ENCODE assay signal across 9 mouse cellular contexts in genomic region chr17:23706212-23706611, GRCm38 (mm10). TPM values are rescaled to one million over a fixed set of nuclear protein-coding genes. Genes with fewer than 3 reads are reported as not detected.
DNase-seq lines count a peak whose midpoint lies in the region; ATAC-seq and TF ChIP-seq lines count a peak whose summit lies in the region.
"Had no signal": no experiment of that assay in that cellular context is flagged by ENCODE, and none has a peak within 500 bp of the region (broad histone marks: within the 10 kb centered on the region; RNA-seq: fewer than 3 reads in every experiment).

No protein-coding gene starts in this region.

- H3K27ac ChIP-seq in embryonic facial prominence, embryonic 11.5 days (replicated peaks; ENCODE audit: low read depth, low read length), result no peak overlapping the region
- no peak overlapping the region for H3K27ac ChIP-seq in kidney, postnatal 0 days
- no peak overlapping the region for H3K27ac ChIP-seq in liver, embryonic 14.5 days

- 3% methylated on average over 3 of the region's 3 CpGs for WGBS in embryonic facial prominence, embryonic 11.5 days
- WGBS in kidney, postnatal 0 days, result 1% methylated on average over 3 of the region's 3 CpGs
- 0% methylated on average over 3 of the region's 3 CpGs for WGBS in liver, embryonic 14.5 days (ENCODE audit: insufficient replicate concordance)

- H3K36me3 ChIP-seq in embryonic facial prominence, embryonic 11.5 days (replicated peaks; ENCODE audit: control insufficient read depth, insufficient read depth, low read depth, low read length), result no peaks in the 10 kb centered on the region
- H3K36me3 ChIP-seq in kidney, postnatal 0 days (ENCODE audit: insufficient read depth, low read length), result no peaks in the 10 kb centered on the region
- no peaks in the 10 kb centered on the region for H3K36me3 ChIP-seq in liver, embryonic 14.5 days (replicated peaks; ENCODE audit: control insufficient read depth, insufficient read depth, low read depth)

- no peaks in the 10 kb centered on the region for H3K27me3 ChIP-seq in embryonic facial prominence, embryonic 11.5 days (ENCODE audit: control insufficient read depth, insufficient read depth, low read length)
- no peaks in the 10 kb centered on the region for H3K27me3 ChIP-seq in kidney, postnatal 0 days (ENCODE audit: insufficient read depth, low read length)
- peaks cover under 1% of the 10 kb centered on the region for H3K27me3 ChIP-seq in liver, embryonic 14.5 days (ENCODE audit: control insufficient read depth, insufficient read depth, low read length)

- H3K4me2 ChIP-seq in embryonic facial prominence, embryonic 11.5 days (ENCODE audit: low read depth, low read length), result no peak overlapping the region
- no peak overlapping the region for H3K4me2 ChIP-seq in kidney, postnatal 0 days (ENCODE audit: low read length)
- H3K4me2 ChIP-seq in liver, embryonic 14.5 days (ENCODE audit: low read depth), result no peak overlapping the region

- no peaks in the 10 kb centered on the region for H3K4me1 ChIP-seq in embryonic facial prominence, embryonic 11.5 days (ENCODE audit: control insufficient read depth, insufficient read depth, low read length)
- no peaks in the 10 kb centered on the region for H3K4me1 ChIP-seq in kidney, postnatal 0 days (replicated peaks; ENCODE audit: insufficient read depth, low read length)
- no peaks in the 10 kb centered on the region for H3K4me1 ChIP-seq in liver, embryonic 14.5 days (replicated peaks; ENCODE audit: control insufficient read depth in 2 of 2, insufficient read depth in 2 of 2, low read length in 1 of 2)

- peak; percentile 82 for DNase-seq in adrenal gland, postnatal 25 days
- DNase-seq in embryonic facial prominence, embryonic 11.5 days (ENCODE audit: low spot score), result peak; percentile 85
- DNase-seq in heart, adult 8-10 months (ENCODE audit: low spot score), result peak; percentile 56
- peak; percentile 84 for DNase-seq in kidney, postnatal 0 days (ENCODE audit: low spot score)
- DNase-seq in liver, embryonic 14.5 days (ENCODE audit: low read depth in 3 of 3, low spot score in 3 of 3), result peak; percentile 30 to 40 (median 33)
- DNase-seq in thymus, postnatal 0 days (ENCODE audit: low spot score), result peak; percentile 69

- no peak overlapping the region for H3K9ac ChIP-seq in embryonic facial prominence, embryonic 11.5 days (replicated peaks; ENCODE audit: low read length)
- H3K9ac ChIP-seq in kidney, postnatal 0 days (ENCODE audit: low read depth, low read length), result no peak overlapping the region
- no peak overlapping the region for H3K9ac ChIP-seq in liver, embryonic 14.5 days (replicated peaks)

- no peak for TF ChIP-seq EP300 in liver, embryonic 14.5 days (IDR thresholded peaks at IDR 0.05; ENCODE audit: low read depth)

- TF ChIP-seq CTCF in kidney, postnatal 0 days (IDR thresholded peaks at IDR 0.05; ENCODE audit: low read depth), result peak; percentile 95
- peak; percentile 93 for TF ChIP-seq CTCF in liver, embryonic 14.5 days (IDR thresholded peaks at IDR 0.05; ENCODE audit: low read depth)

- peak; percentile 62 for ATAC-seq in CD4-positive, CD25-positive, alpha-beta regulatory T cell, adult 4 months
- ATAC-seq in embryonic facial prominence, embryonic 11.5 days (replicated peaks; ENCODE audit: insufficient number of reproducible peaks, low FRiP score, low TSS enrichment, low read depth), result 0 out of 2 replicates have a peak, but pooled peaks have one; percentile 25
- peak; percentile 58 for ATAC-seq in kidney, postnatal 0 days (replicated peaks; ENCODE audit: low FRiP score, low read depth)
- no peak for ATAC-seq in liver, embryonic 14.5 days (ENCODE audit: insufficient read depth)
- peak; percentile 75 for ATAC-seq in neutrophil, adult 5-6 weeks (ENCODE audit: extremely low read depth, insufficient number of reproducible peaks, low FRiP score, poor library complexity, severe bottlenecking)

- H3K9me3 ChIP-seq in embryonic facial prominence, embryonic 11.5 days (replicated peaks; ENCODE audit: control insufficient read depth, low read length), result no peaks in the 10 kb centered on the region
- H3K9me3 ChIP-seq in kidney, postnatal 0 days (replicated peaks; ENCODE audit: low read length), result no peaks in the 10 kb centered on the region
- H3K9me3 ChIP-seq in liver, embryonic 14.5 days (ENCODE audit: control insufficient read depth, low read length), result no peaks in the 10 kb centered on the region

- no peak overlapping the region for H3K4me3 ChIP-seq in embryonic facial prominence, embryonic 11.5 days (ENCODE audit: low read depth, low read length)
- H3K4me3 ChIP-seq in kidney, postnatal 0 days (replicated peaks; ENCODE audit: low read depth, low read length), result no peak overlapping the region
- H3K4me3 ChIP-seq in liver, embryonic 14.5 days (ENCODE audit: insufficient read depth in 1 of 2, low read depth in 2 of 2, low read length in 2 of 2), result no peak overlapping the region

RNA-seq across cellular contexts. Expression of gene 1520401A03Rik, which starts 16.4 kb away (rescaled TPM):
- under 1 TPM; 0.20 to 0.30 TPM for polyA plus RNA-seq in CD4-positive, CD25-positive, alpha-beta regulatory T cell, adult 4 months (2017; shearing (Covaris generic))
- total RNA-seq in adrenal gland, postnatal 25 days (2021), result 7.2 and 10.4 TPM in 2 replicates
- 0.20 and 0.22 TPM in 2 replicates for polyA plus RNA-seq in embryonic facial prominence, embryonic 11.5 days (2014; fragmentation: Nextera tagmentation; extraction: Ambion mirVana)
- not detected for total RNA-seq in heart, adult 8-10 months (2022)
- polyA plus RNA-seq in kidney, postnatal 0 days (2015; fragmentation: Nextera tagmentation; extraction: Ambion mirVana), result 0.05 and 0.30 TPM in 2 replicates
- polyA plus RNA-seq in liver, embryonic 14.5 days (2012; rRNA removed), result 0.04 and 0.09 TPM in 2 replicates
- not detected in 2 replicates for polyA plus RNA-seq in liver, embryonic 14.5 days (2014; fragmentation: Nextera tagmentation; extraction: Ambion mirVana)
- not detected in 2 replicates for total RNA-seq in neutrophil, adult 5-6 weeks (2017)
- 0.26 and 0.77 TPM in 2 replicates for polyA plus RNA-seq in thymus, postnatal 0 days (2015; fragmentation: Nextera tagmentation; extraction: Ambion mirVana)
- polyA plus RNA-seq: heart, embryonic 16.5 days had no signal

RNA-seq across cellular contexts. Expression of gene Pkmyt1, which starts 19.9 kb away (rescaled TPM):
- polyA plus RNA-seq in CD4-positive, CD25-positive, alpha-beta regulatory T cell, adult 4 months (2017; shearing (Covaris generic)), result 10 to 100 TPM; 10.5 to 13.7 TPM
- total RNA-seq in adrenal gland, postnatal 25 days (2021), result 7.6 and 9.3 TPM in 2 replicates
- 29.5 and 37.3 TPM in 2 replicates for polyA plus RNA-seq in embryonic facial prominence, embryonic 11.5 days (2014; fragmentation: Nextera tagmentation; extraction: Ambion mirVana)
- total RNA-seq in heart, adult 8-10 months (2022), result 1 to 10 TPM in 2 of 4 experiments, under 1 TPM in 2; 0.78 to 1.5 (median 1.1) TPM
- polyA plus RNA-seq in kidney, postnatal 0 days (2015; fragmentation: Nextera tagmentation; extraction: Ambion mirVana), result 21.1 and 24.5 TPM in 2 replicates
- polyA plus RNA-seq in liver, embryonic 14.5 days (2012; rRNA removed), result 29.6 and 35.0 TPM in 2 replicates
- polyA plus RNA-seq in liver, embryonic 14.5 days (2014; fragmentation: Nextera tagmentation; extraction: Ambion mirVana), result 21.2 and 24.5 TPM in 2 replicates
- total RNA-seq in neutrophil, adult 5-6 weeks (2017), result 6.5 and 8.0 TPM in 2 replicates
- 35.9 and 40.1 TPM in 2 replicates for polyA plus RNA-seq in thymus, postnatal 0 days (2015; fragmentation: Nextera tagmentation; extraction: Ambion mirVana)

RNA-seq across cellular contexts. Expression of gene Cldn9, which starts 22.4 kb away (rescaled TPM):
- polyA plus RNA-seq in CD4-positive, CD25-positive, alpha-beta regulatory T cell, adult 4 months (2017; shearing (Covaris generic)), result not detected
- total RNA-seq in adrenal gland, postnatal 25 days (2021), result not detected in 2 replicates
- polyA plus RNA-seq in embryonic facial prominence, embryonic 11.5 days (2014; fragmentation: Nextera tagmentation; extraction: Ambion mirVana), result 8.7 and 15.5 TPM in 2 replicates
- total RNA-seq in heart, adult 8-10 months (2022), result under 1 TPM in 1 of 4 experiments, not detected in 3; 0.19 TPM
- 41.2 and 41.8 TPM in 2 replicates for polyA plus RNA-seq in kidney, postnatal 0 days (2015; fragmentation: Nextera tagmentation; extraction: Ambion mirVana)
- polyA plus RNA-seq in liver, embryonic 14.5 days (2012; rRNA removed), result 0.04 TPM in 2 replicates
- 0.21 TPM in 1 of 2 replicates, not detected in the other for polyA plus RNA-seq in liver, embryonic 14.5 days (2014; fragmentation: Nextera tagmentation; extraction: Ambion mirVana)
- total RNA-seq in neutrophil, adult 5-6 weeks (2017), result not detected in 2 replicates
- polyA plus RNA-seq in thymus, postnatal 0 days (2015; fragmentation: Nextera tagmentation; extraction: Ambion mirVana), result 0.57 and 1.3 TPM in 2 replicates

RNA-seq across cellular contexts. Expression of gene Cldn6, which starts 27.2 kb away (rescaled TPM):
- polyA plus RNA-seq in CD4-positive, CD25-positive, alpha-beta regulatory T cell, adult 4 months (2017; shearing (Covaris generic)), result not detected
- not detected in 2 replicates for total RNA-seq in adrenal gland, postnatal 25 days (2021)
- 48.9 and 54.7 TPM in 2 replicates for polyA plus RNA-seq in embryonic facial prominence, embryonic 11.5 days (2014; fragmentation: Nextera tagmentation; extraction: Ambion mirVana)
- not detected for total RNA-seq in heart, adult 8-10 months (2022)
- 131 and 155 TPM in 2 replicates for polyA plus RNA-seq in kidney, postnatal 0 days (2015; fragmentation: Nextera tagmentation; extraction: Ambion mirVana)
- 0.64 and 0.68 TPM in 2 replicates for polyA plus RNA-seq in liver, embryonic 14.5 days (2012; rRNA removed)
- polyA plus RNA-seq in liver, embryonic 14.5 days (2014; fragmentation: Nextera tagmentation; extraction: Ambion mirVana), result 0.15 and 0.50 TPM in 2 replicates
- not detected in 2 replicates for total RNA-seq in neutrophil, adult 5-6 weeks (2017)
- 0.39 and 0.45 TPM in 2 replicates for polyA plus RNA-seq in thymus, postnatal 0 days (2015; fragmentation: Nextera tagmentation; extraction: Ambion mirVana)

RNA-seq across cellular contexts. Expression of gene Tnfrsf12a, which starts 28.9 kb away (rescaled TPM):
- 1 to 10 TPM; 5.3 to 6.2 TPM for polyA plus RNA-seq in CD4-positive, CD25-positive, alpha-beta regulatory T cell, adult 4 months (2017; shearing (Covaris generic))
- total RNA-seq in adrenal gland, postnatal 25 days (2021), result 76.5 and 130 TPM in 2 replicates
- 5.8 and 6.8 TPM in 2 replicates for polyA plus RNA-seq in embryonic facial prominence, embryonic 11.5 days (2014; fragmentation: Nextera tagmentation; extraction: Ambion mirVana)
- 100 to 1,000 TPM in 2 of 4 experiments, 10 to 100 TPM in 2; 55.7 to 113 (median 85.0) TPM for total RNA-seq in heart, adult 8-10 months (2022)
- polyA plus RNA-seq in kidney, postnatal 0 days (2015; fragmentation: Nextera tagmentation; extraction: Ambion mirVana), result 47.0 and 50.0 TPM in 2 replicates
- 1.4 and 1.7 TPM in 2 replicates for polyA plus RNA-seq in liver, embryonic 14.5 days (2012; rRNA removed)
- polyA plus RNA-seq in liver, embryonic 14.5 days (2014; fragmentation: Nextera tagmentation; extraction: Ambion mirVana), result 3.0 and 3.9 TPM in 2 replicates
- total RNA-seq in neutrophil, adult 5-6 weeks (2017), result 10.5 and 13.4 TPM in 2 replicates
- 6.0 and 9.4 TPM in 2 replicates for polyA plus RNA-seq in thymus, postnatal 0 days (2015; fragmentation: Nextera tagmentation; extraction: Ambion mirVana)

Comparison
In these comparisons a context has a peak if more than half of its experiments do, and no peak if none do; other contexts are left out.
1. DNase-seq: peak in every context shown above with its lines; median percentile 85 in embryonic facial prominence, embryonic 11.5 days; 84 in kidney, postnatal 0 days; 82 in adrenal gland, postnatal 25 days; 69 in thymus, postnatal 0 days; 56 in heart, adult 8-10 months; 33 in liver, embryonic 14.5 days.